9 mouse cellular contexts compared by ENCODE assay signal in genomic region chr16:39056061-39056460, GRCm38 (mm10).
A peak's percentile ranks its signal among the peaks of the same experiment; 100 is the strongest.
DNase-seq lines count a peak whose midpoint lies in the region; ATAC-seq lines count a peak whose summit lies in the region.
"Had no signal": no experiment of that assay in that cellular context is flagged by ENCODE, and none has a peak within 500 bp of the region (broad histone marks: within the 10 kb centered on the region; RNA-seq: fewer than 3 reads in every experiment).

No protein-coding gene starts in this region.

- H3K4me1 ChIP-seq in neural tube, embryonic 13.5 days (replicated peaks) = no peaks in the 10 kb centered on the region
- H3K4me1 ChIP-seq: megakaryocyte, embryonic 14.5 days had no signal

- intact Hi-C loops in gastrocnemius, postnatal 36 days (cut with DNase I) = no loop called here

- no peaks in the 10 kb centered on the region for H3K27me3 ChIP-seq in neural tube, embryonic 13.5 days
- H3K27me3 ChIP-seq: megakaryocyte, embryonic 14.5 days had no signal

- no peak for ATAC-seq in CD4-positive, CD25-positive, alpha-beta regulatory T cell, adult 4 months
- ATAC-seq in granulocyte monocyte progenitor cell, adult 5-6 weeks (replicated peaks; ENCODE audit: poor library complexity, severe bottlenecking) = peak; percentile 73
- peak; percentile 65; the same call in 1 of the 2 replicates for ATAC-seq in neural tube, embryonic 13.5 days (ENCODE audit: low read depth)

- H3K4me2 ChIP-seq in neural tube, embryonic 13.5 days = no peak overlapping the region

- no peaks in the 10 kb centered on the region for H3K36me3 ChIP-seq in neural tube, embryonic 13.5 days

- H3K9ac ChIP-seq in neural tube, embryonic 13.5 days = no peak overlapping the region

- H3K4me3 ChIP-seq in neural tube, embryonic 13.5 days = no peak overlapping the region
- H3K4me3 ChIP-seq: megakaryocyte, embryonic 14.5 days had no signal

- H3K9me3 ChIP-seq in neural tube, embryonic 13.5 days = no peaks in the 10 kb centered on the region
- H3K9me3 ChIP-seq: megakaryocyte, embryonic 14.5 days had no signal

- 21% methylated on average over 6 of the region's 6 CpGs for WGBS in neural tube, embryonic 13.5 days

- no peak overlapping the region for H3K27ac ChIP-seq in neural tube, embryonic 13.5 days (replicated peaks)

- peak; percentile 7 for DNase-seq in CD4-positive, CD25-positive, alpha-beta regulatory T cell, adult 2 months (ENCODE audit: low read depth, low spot score)
- peak; percentile 6 for DNase-seq in thymus, postnatal 14 days
- no peak for DNase-seq in thymus, postnatal 36 days
- DNase-seq in layer of hippocampus, postnatal 14 days (ENCODE audit: low spot score in 2 of 2) = peak; percentile 39 to 53
- no peak for DNase-seq in gastrocnemius, postnatal 36 days

Comparison
In these comparisons a context has a peak if more than half of its experiments do, and no peak if none do; other contexts are left out.
1. DNase-seq: peak in CD4-positive, CD25-positive, alpha-beta regulatory T cell, adult 2 months (single experiment), thymus, postnatal 14 days (single experiment) and layer of hippocampus, postnatal 14 days (2 of 2); none in thymus, postnatal 36 days (0 of 2) and gastrocnemius, postnatal 36 days (0 of 2).